Mouse (Mus musculus) hindbrain, embryonic 12.5 days (tissue): ENCODE measurements around the gene Tcea3. TPM values are rescaled to one million over a fixed set of nuclear protein-coding genes. Genes with fewer than 3 reads are reported as not detected.

Source experiments
- ATAC-seq: fragments of 200-750 bp; cut with Nextera tagmentation; 2 replicates; pipeline ENCODE4 v1.8.0; 2017; ENCODE audit warnings: moderate TSS enrichment; ENCODE audit not compliant: low FRiP score
- H3K27ac ChIP-seq: fragments of 300-500 bp; sonication (generic); 2 replicates; pipeline ENCODE4 v1.5.1; 2016; ENCODE audit warnings: mild to moderate bottlenecking
- H3K27me3 ChIP-seq: fragments of 300-500 bp; sonication (generic); 2 replicates; pipeline ENCODE4 v1.6.1; 2016; ENCODE audit warnings: mild to moderate bottlenecking
- H3K36me3 ChIP-seq: fragments of 300-500 bp; sonication (generic); 2 replicates; pipeline ENCODE4 v1.6.1; 2016; ENCODE audit warnings: mild to moderate bottlenecking
- H3K4me1 ChIP-seq: fragments of 300-500 bp; sonication (generic); 2 replicates; pipeline ENCODE4 v1.6.1; 2016
- H3K4me2 ChIP-seq: fragments of 300-500 bp; sonication (generic); replicated peaks from 2 replicates; pipeline ENCODE4 v1.6.1; 2016; ENCODE audit warnings: mild to moderate bottlenecking
- H3K4me3 ChIP-seq: fragments of 300-500 bp; sonication (generic); 2 replicates; pipeline ENCODE4 v1.5.1; 2016; ENCODE audit warnings: mild to moderate bottlenecking
- H3K9ac ChIP-seq: fragments of 300-500 bp; sonication (generic); 2 replicates; pipeline ENCODE4 v1.6.1; 2016; ENCODE audit warnings: mild to moderate bottlenecking, moderate library complexity
- H3K9me3 ChIP-seq: fragments of 300-500 bp; sonication (generic); replicated peaks from 2 replicates; pipeline ENCODE4 v1.6.1; 2016; ENCODE audit warnings: mild to moderate bottlenecking
- WGBS: fragments of 180-500 bp; shearing (Covaris S2); methylation state at CpG from one replicate; pipeline ENCODE4 v1.1.7; 2016; 5-methylcytosine and 5-hydroxymethylcytosine counted together
- polyA plus RNA-seq: library from polyadenylated mRNA; unstranded; fragments of >200 nt; fragmentation: Nextera tagmentation; extraction: Ambion mirVana; gene quantifications from 2 replicates; pipeline ENCODE4 v1.2.1, GENCODE M21; 2016

Gene Tcea3
- polyA plus RNA-seq, 1 experiment from 2014 or later, result 5.0 TPM

GRCm38 (mm10) chr4:136259916-136260315 lies 12.4 kb downstream of the Tcea3 start:
- no peak overlapping the region for H3K4me2 ChIP-seq
- H3K4me1 ChIP-seq, result peaks cover 5% of the 10 kb centered on the region; the same call in 1 of the 2 replicates
- no peak overlapping the region for H3K4me3 ChIP-seq
- no peaks in the 10 kb centered on the region for H3K9me3 ChIP-seq
- ATAC-seq, result no peak
- H3K9ac ChIP-seq, result no peak overlapping the region
- no peaks in the 10 kb centered on the region for H3K36me3 ChIP-seq
- WGBS, result 54% methylated on average over 3 of the region's 3 CpGs
- no peaks in the 10 kb centered on the region for H3K27me3 ChIP-seq
- no peak overlapping the region for H3K27ac ChIP-seq

- no peaks in the 10 kb centered on the region for H3K27me3 ChIP-seq
- no peaks in the 10 kb centered on the region for H3K9me3 ChIP-seq
- WGBS, result 42% methylated on average over 10 of the region's 10 CpGs
- H3K4me2 ChIP-seq, result no peak overlapping the region
- no peak overlapping the region for H3K9ac ChIP-seq
- no peak overlapping the region for H3K4me3 ChIP-seq
- peaks cover 5% of the 10 kb centered on the region; the same call in 1 of the 2 replicates for H3K4me1 ChIP-seq
- H3K27ac ChIP-seq, result no peak overlapping the region
- no peaks in the 10 kb centered on the region for H3K36me3 ChIP-seq
- ATAC-seq, result no peak
Observed at GRCm38 (mm10) chr4:136260491-136261180, 13.1 kb downstream of the Tcea3 start.

- H3K27ac ChIP-seq, result no peak overlapping the region
- H3K9me3 ChIP-seq, result no peaks in the 10 kb centered on the region
- H3K27me3 ChIP-seq, result no peaks in the 10 kb centered on the region
- no peaks in the 10 kb centered on the region for H3K36me3 ChIP-seq
- ATAC-seq, result no peak
- H3K4me3 ChIP-seq, result no peak overlapping the region
- no peak overlapping the region for H3K9ac ChIP-seq
- 78% methylated on average over 10 of the region's 10 CpGs for WGBS
- no peak overlapping the region for H3K4me2 ChIP-seq
- peaks cover 5% of the 10 kb centered on the region; the same call in 1 of the 2 replicates for H3K4me1 ChIP-seq
Observed at GRCm38 (mm10) chr4:136261912-136262311, 14.4 kb downstream of the Tcea3 start.

- 96% methylated on average over 4 of the region's 4 CpGs for WGBS
- H3K27ac ChIP-seq, result no peak overlapping the region
- no peaks in the 10 kb centered on the region for H3K27me3 ChIP-seq
Observed at GRCm38 (mm10) chr4:136263555-136263954, 16.0 kb downstream of the Tcea3 start.

GRCm38 (mm10) chr4:136266716-136267343 lies 19.3 kb downstream of the Tcea3 start:
- Histone ChIP-seq H3K9me3 (no peaks in the 10 kb centered on the region), H3K4me3 (no peak overlapping the region), H3K27ac (no peak overlapping the region), H3K36me3 (no peaks in the 10 kb centered on the region), H3K9ac (no peak overlapping the region), H3K27me3 (no peaks in the 10 kb centered on the region), H3K4me1 (no peaks in the 10 kb centered on the region), H3K4me2 (no peak overlapping the region)
- no peak for ATAC-seq
- 85% methylated on average over 9 of the region's 9 CpGs for WGBS

More at GRCm38 (mm10) chr4:136263555-136263954, 16.0 kb downstream of the Tcea3 start:
- no peaks in the 10 kb centered on the region for H3K9me3 ChIP-seq
- H3K4me3 ChIP-seq, result no peak overlapping the region
- H3K36me3 ChIP-seq, result no peaks in the 10 kb centered on the region
- H3K4me2 ChIP-seq, result no peak overlapping the region
- ATAC-seq, result no peak
- H3K9ac ChIP-seq, result no peak overlapping the region
- H3K4me1 ChIP-seq, result peaks cover 5% of the 10 kb centered on the region; the same call in 1 of the 2 replicates

- Histone ChIP-seq H3K4me1 (no peaks in the 10 kb centered on the region), H3K27ac (no peak overlapping the region), H3K4me2 (no peak overlapping the region), H3K27me3 (no peaks in the 10 kb centered on the region), H3K4me3 (no peak overlapping the region), H3K9ac (no peak overlapping the region), H3K9me3 (peaks cover 12% of the 10 kb centered on the region), H3K36me3 (no peaks in the 10 kb centered on the region)
- WGBS, result 100% methylated on average over 1 of the region's 1 CpGs
- ATAC-seq, result no peak
Observed at GRCm38 (mm10) chr4:136268912-136269311, 21.4 kb downstream of the Tcea3 start.

- H3K36me3 ChIP-seq, result no peaks in the 10 kb centered on the region
- no peak overlapping the region for H3K9ac ChIP-seq
- H3K27ac ChIP-seq, result no peak overlapping the region
- no peak for ATAC-seq
- H3K4me3 ChIP-seq, result no peak overlapping the region
- no peaks in the 10 kb centered on the region for H3K27me3 ChIP-seq
- H3K4me2 ChIP-seq, result no peak overlapping the region
- WGBS, result 84% methylated on average over 8 of the region's 8 CpGs
- H3K9me3 ChIP-seq, result peaks cover 12% of the 10 kb centered on the region
- no peaks in the 10 kb centered on the region for H3K4me1 ChIP-seq
Observed at GRCm38 (mm10) chr4:136270648-136271047, 23.1 kb downstream of the Tcea3 start.

GRCm38 (mm10) chr4:136281097-136281496 lies 33.6 kb downstream of the Tcea3 start:
- 85% methylated on average over 8 of the region's 8 CpGs for WGBS
- Histone ChIP-seq H3K4me2 (no peak overlapping the region), H3K27me3 (no peaks in the 10 kb centered on the region), H3K36me3 (no peaks in the 10 kb centered on the region), H3K9me3 (no peaks in the 10 kb centered on the region), H3K27ac (no peak overlapping the region), H3K4me3 (no peak overlapping the region), H3K9ac (no peak overlapping the region), H3K4me1 (peaks cover 29% of the 10 kb centered on the region)
- no peak for ATAC-seq

- Histone ChIP-seq H3K9ac (no peak overlapping the region), H3K27ac (no peak overlapping the region), H3K9me3 (no peaks in the 10 kb centered on the region), H3K36me3 (no peaks in the 10 kb centered on the region), H3K4me1 (peaks cover 34% of the 10 kb centered on the region), H3K27me3 (no peaks in the 10 kb centered on the region), H3K4me2 (no peak overlapping the region), H3K4me3 (no peak overlapping the region)
- WGBS, result 59% methylated on average over 9 of the region's 9 CpGs
- no peak for ATAC-seq
Observed at GRCm38 (mm10) chr4:136281611-136282010, 34.1 kb downstream of the Tcea3 start.

- Histone ChIP-seq H3K9me3 (no peaks in the 10 kb centered on the region), H3K4me1 (peaks cover 44% of the 10 kb centered on the region), H3K27ac (peak overlapping the region; percentile 92), H3K27me3 (no peaks in the 10 kb centered on the region), H3K4me3 (no peak overlapping the region), H3K9ac (no peak overlapping the region), H3K36me3 (peaks cover 8% of the 10 kb centered on the region), H3K4me2 (peak overlapping the region; percentile 1; the same call in 1 of the 2 replicates)
- no peak for ATAC-seq
- WGBS, result 22% methylated on average over 10 of the region's 10 CpGs
Observed at GRCm38 (mm10) chr4:136282621-136283480, 35.3 kb downstream of the Tcea3 start.

- Histone ChIP-seq H3K36me3 (peaks cover 16% of the 10 kb centered on the region), H3K4me2 (no peak overlapping the region), H3K4me3 (no peak overlapping the region), H3K27ac (peak overlapping the region; percentile 92), H3K4me1 (peaks cover 44% of the 10 kb centered on the region), H3K27me3 (peaks cover 5% of the 10 kb centered on the region), H3K9ac (no peak overlapping the region), H3K9me3 (no peaks in the 10 kb centered on the region)
- ATAC-seq, result no peak
- 26% methylated on average over 2 of the region's 2 CpGs for WGBS
Observed at GRCm38 (mm10) chr4:136283783-136284182, 36.3 kb downstream of the Tcea3 start.

GRCm38 (mm10) chr4:136284455-136284854 lies 36.9 kb downstream of the Tcea3 start, which contains the start of gene Zfp46:
Zfp46 (plus strand) TSS chr4:136284683.
- H3K4me3 ChIP-seq, result peak within 1 kb of the TSS; percentile 75
- H3K9me3 ChIP-seq, result no peaks in the 10 kb centered on the region
- H3K36me3 ChIP-seq, result peaks cover 23% of the 10 kb centered on the region
- H3K4me1 ChIP-seq, result peaks cover 44% of the 10 kb centered on the region
- peak within 1 kb of the TSS; percentile 88 for H3K9ac ChIP-seq
- WGBS, result 46% methylated on average over 5 of the region's 5 CpGs
- no peak for ATAC-seq
- H3K27me3 ChIP-seq, result peaks cover 12% of the 10 kb centered on the region
- peak within 1 kb of the TSS; percentile 92 for H3K27ac ChIP-seq
- H3K4me2 ChIP-seq, result peak within 1 kb of the TSS; percentile 89
